Mouse (Mus musculus): ENCODE data around the gene Nup107.

Gene Nup107

GRCm38 (mm10) chr10:117778951-117779350 is 13.6 kb downstream of the Nup107 start:
- in situ Hi-C loops (cut with MseI, MboI), result no loop called here

GRCm38 (mm10) chr10:117778328-117778910 is 14.1 kb downstream of the Nup107 start:
- in situ Hi-C loops (cut with MseI, MboI), result no loop called here

- in situ Hi-C loops (cut with MseI, MboI), result no loop called here
Observed at GRCm38 (mm10) chr10:117777501-117778327, 14.8 kb downstream of the Nup107 start.

- in situ Hi-C loops (cut with MseI, MboI), result no loop called here
Observed at GRCm38 (mm10) chr10:117777103-117777470, 15.4 kb downstream of the Nup107 start.

- in situ Hi-C loops (cut with MseI, MboI), result no loop called here
Observed at GRCm38 (mm10) chr10:117776281-117777102, 16.0 kb downstream of the Nup107 start.

- in situ Hi-C loops (cut with MseI, MboI), result no loop called here
Observed at GRCm38 (mm10) chr10:117775401-117776144, 16.9 kb downstream of the Nup107 start.

- in situ Hi-C loops (cut with MseI, MboI), result no loop called here
Observed at GRCm38 (mm10) chr10:117774817-117775120, 17.7 kb downstream of the Nup107 start.

GRCm38 (mm10) chr10:117774011-117774816 is 18.3 kb downstream of the Nup107 start:
- in situ Hi-C loops (cut with MseI, MboI), result no loop called here

GRCm38 (mm10) chr10:117773106-117773720 is 19.3 kb downstream of the Nup107 start:
- in situ Hi-C loops (cut with MseI, MboI), result no loop called here

- in situ Hi-C loops (cut with MseI, MboI), result no loop called here
Observed at GRCm38 (mm10) chr10:117772364-117773105, 20.0 kb downstream of the Nup107 start.

GRCm38 (mm10) chr10:117771131-117771510 is 21.4 kb downstream of the Nup107 start:
- in situ Hi-C loops (cut with MseI, MboI), result no loop called here

- in situ Hi-C loops (cut with MseI, MboI), result no loop called here
Observed at GRCm38 (mm10) chr10:117770286-117771130, 22.0 kb downstream of the Nup107 start.

- in situ Hi-C loops (cut with MseI, MboI), result no loop called here
Observed at GRCm38 (mm10) chr10:117769541-117770285, 22.8 kb downstream of the Nup107 start.

- in situ Hi-C loops (cut with MseI, MboI), result no loop called here
Observed at GRCm38 (mm10) chr10:117768141-117768440, 24.4 kb downstream of the Nup107 start.

GRCm38 (mm10) chr10:117767286-117768140 is 25.0 kb downstream of the Nup107 start:
- in situ Hi-C loops (cut with MseI, MboI), result no loop called here

- in situ Hi-C loops (cut with MseI, MboI), result no loop called here
Observed at GRCm38 (mm10) chr10:117766896-117767160, 25.7 kb downstream of the Nup107 start.

GRCm38 (mm10) chr10:117766111-117766895 is 26.2 kb downstream of the Nup107 start:
- in situ Hi-C loops (cut with MseI, MboI), result no loop called here
